Mouse (Mus musculus): ENCODE measurements around the gene Trp53rkb.
"Not testable (repeated sequence)": the region's sequence is repeated elsewhere in the genome, so short reads cannot be mapped to it uniquely, and the experiment has no call there.

The Trp53rkb gene

GRCm38 (mm10) chr2:166792355-166792754 lies at the start of gene Trp53rkb:
TSS of gene Trp53rkb (plus strand) at chr2:166792531.
- peak; percentile 46 for DNase-seq (ENCODE audit: low read depth)

DNA sequence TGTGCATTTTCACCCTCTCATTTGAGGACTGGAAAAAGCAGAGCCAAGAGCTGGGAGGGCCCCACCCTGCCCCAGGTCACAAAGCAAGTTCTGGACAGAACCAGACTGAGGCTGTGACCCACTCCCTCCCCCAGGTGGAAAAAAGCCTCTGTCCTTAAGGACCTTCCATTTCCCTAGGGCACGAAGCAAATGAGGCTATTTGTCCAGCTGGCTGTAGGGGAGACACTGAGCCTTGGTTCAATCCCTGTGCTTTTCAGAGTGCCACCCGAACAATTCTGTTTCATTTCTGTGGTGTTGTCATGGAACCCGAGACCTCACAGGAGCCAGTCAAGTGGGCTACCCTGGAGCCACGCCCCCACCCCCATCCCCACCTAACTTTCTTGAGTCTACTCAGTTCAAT lies 48.8 kb upstream of the Trp53rkb start:
- no peak for DNase-seq (ENCODE audit: low read depth)

DNA sequence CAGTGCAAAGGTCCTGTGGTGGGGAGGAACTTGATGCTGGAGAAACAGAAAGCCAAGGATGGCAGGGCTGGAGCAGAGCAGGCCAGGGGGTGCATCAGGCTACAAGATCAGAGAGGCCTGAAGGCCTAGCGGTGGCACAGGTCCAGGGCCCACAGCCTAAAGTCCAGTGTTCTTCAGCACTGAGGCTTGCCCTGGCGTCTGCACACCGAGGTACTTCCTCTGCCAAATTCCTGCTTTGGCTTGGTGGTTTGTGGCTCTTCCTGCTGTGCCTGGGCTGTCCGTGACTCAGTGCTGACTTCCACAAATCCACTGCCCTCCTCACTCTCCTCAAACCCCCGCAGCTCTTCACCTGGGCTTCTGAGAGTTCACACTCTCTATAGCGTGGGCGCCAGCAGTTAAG lies 47.9 kb upstream of the Trp53rkb start:
- DNase-seq (ENCODE audit: low read depth), result no peak

GRCm38 (mm10) chr2:166745849-166746248 lies 46.5 kb upstream of the Trp53rkb start:
- peak; percentile 43 for DNase-seq (ENCODE audit: low read depth)

DNA sequence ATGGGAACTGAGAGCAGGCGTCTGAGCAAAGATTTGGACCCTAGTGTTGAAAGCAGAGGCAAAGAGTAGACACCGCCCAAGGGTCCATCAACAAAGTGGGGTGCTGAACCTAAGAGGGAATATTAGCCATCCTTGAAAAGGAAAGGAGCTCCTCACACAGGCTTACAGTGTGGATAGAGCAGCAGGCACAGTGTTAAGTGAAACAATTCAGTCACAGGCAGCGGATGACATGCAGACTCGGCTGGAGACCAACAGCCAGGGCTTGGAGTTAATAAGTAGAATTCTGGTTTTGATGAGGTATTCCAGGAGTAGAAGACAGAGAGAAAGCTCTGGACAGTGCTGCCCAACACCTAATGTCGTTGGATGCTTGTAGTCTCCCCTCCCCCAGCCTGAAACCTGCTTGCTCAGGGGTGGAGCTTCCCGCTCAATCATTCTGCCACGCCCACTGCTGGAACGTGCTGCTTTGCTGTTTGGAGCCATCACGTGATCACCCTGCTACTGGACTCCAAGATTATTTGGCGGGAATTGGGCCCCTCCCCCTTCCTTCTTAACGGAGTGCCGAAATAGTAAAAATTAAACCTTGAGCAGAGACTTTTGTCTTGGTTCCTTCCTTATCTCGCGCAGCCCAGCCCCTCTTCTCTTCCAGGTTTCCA lies 45.9 kb upstream of the Trp53rkb start:
- not testable (repeated sequence) for DNase-seq (ENCODE audit: low read depth)

DNA sequence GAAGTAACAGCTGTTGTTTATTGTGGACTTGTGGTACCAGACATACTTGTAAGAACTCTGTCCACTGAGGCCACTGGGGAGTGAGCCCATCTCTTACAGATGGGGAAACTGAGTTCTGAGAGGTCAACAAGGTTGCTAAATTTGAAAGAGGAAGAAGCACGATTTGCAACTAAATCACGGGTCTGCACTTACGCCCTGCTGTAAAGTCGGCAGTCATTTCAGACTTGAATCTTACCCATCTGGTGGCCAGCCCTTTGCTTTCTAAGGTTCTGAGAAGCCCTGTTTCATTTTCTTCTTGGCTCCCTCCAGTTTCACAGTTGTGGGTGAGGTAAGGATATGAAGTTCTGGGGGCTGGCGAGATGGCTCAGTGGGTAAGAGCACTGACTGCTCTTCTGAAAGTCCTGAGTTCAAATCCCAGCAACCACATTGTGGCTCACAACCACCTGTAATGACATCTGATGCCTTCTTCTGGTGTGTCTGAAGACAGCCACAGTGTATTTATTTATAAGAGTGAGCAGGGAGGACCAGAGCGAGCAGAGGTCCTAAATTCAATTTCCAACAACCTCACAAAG lies 41.6 kb upstream of the Trp53rkb start:
- no peak for DNase-seq (ENCODE audit: low read depth)

GRCm38 (mm10) chr2:166754194-166754593 lies 38.1 kb upstream of the Trp53rkb start:
- peak; percentile 67 for DNase-seq (ENCODE audit: low read depth)

- DNase-seq (ENCODE audit: low read depth), result peak; percentile 63
Observed at GRCm38 (mm10) chr2:166754760-166755159, 37.6 kb upstream of the Trp53rkb start.

GRCm38 (mm10) chr2:166757969-166758368 lies 34.4 kb upstream of the Trp53rkb start:
- peak; percentile 61 for DNase-seq (ENCODE audit: low read depth)

GRCm38 (mm10) chr2:166764051-166764450 lies 28.3 kb upstream of the Trp53rkb start:
- no peak for DNase-seq (ENCODE audit: low read depth)

DNA sequence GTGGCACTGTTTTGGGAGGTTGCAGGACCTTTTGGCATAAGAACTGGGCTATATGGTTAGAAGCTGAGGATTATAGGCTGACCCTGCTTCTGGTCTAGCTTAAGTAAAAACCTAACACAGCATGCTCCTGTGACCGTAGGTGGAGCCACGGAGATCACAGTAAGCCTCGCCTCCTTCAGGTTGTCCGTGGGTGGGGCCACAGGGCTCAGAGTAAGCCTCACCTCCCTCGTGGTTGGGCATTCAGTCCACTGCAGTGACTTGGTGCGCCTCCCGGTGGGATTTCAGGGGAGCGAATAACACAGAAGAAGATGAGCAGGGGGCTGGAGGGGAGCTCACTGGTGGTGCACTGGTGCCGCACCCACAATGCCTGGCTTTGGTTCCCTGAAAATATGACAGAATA lies 24.7 kb upstream of the Trp53rkb start:
- DNase-seq (ENCODE audit: low read depth), result no peak

DNA sequence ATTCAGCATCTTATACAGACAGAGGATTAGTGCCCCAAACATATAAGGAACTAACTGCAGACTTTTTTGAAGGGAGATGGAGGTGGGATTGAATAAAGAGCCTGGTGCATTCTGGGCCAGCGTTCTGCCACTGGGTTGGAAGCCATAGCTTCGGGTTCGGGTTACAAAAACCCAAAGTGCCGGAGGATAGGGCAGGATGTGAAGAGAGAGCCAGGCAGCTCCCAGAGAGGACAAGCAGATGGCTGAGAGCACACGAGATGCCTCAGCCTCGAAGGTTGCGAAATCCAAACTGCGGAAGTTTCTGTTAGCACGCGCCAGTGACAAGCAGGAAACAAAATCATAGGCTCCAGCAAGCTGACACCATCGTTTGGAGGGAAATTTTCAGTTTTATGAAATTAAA lies 20.9 kb upstream of the Trp53rkb start:
- peak; percentile 49 for DNase-seq (ENCODE audit: low read depth)

DNA sequence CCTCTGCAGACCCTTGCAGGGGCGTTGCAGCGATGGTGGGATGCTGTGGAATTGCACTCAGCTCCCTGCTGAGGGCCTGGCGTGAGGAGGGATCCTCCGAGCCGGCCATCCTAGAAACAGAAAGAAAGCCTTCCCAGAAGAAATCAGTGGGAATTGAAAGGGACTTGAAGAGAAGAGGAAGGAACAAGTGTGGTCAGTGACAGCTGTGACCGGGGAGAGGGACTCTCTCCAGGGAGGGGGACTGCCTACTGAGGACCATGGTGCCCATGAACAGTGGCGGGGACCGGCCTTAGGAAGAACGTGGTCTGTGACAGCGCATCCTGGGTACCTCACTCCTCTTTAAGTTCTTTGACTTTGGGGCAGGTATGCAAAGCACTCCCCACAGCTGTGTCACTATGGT lies 18.7 kb upstream of the Trp53rkb start:
- DNase-seq (ENCODE audit: low read depth), result no peak

- no peak for DNase-seq (ENCODE audit: low read depth)
Observed at GRCm38 (mm10) chr2:166774275-166774674, 18.1 kb upstream of the Trp53rkb start.

GRCm38 (mm10) chr2:166775357-166775893 lies 16.9 kb upstream of the Trp53rkb start:
- DNase-seq (ENCODE audit: low read depth), result peak; percentile 64

DNA sequence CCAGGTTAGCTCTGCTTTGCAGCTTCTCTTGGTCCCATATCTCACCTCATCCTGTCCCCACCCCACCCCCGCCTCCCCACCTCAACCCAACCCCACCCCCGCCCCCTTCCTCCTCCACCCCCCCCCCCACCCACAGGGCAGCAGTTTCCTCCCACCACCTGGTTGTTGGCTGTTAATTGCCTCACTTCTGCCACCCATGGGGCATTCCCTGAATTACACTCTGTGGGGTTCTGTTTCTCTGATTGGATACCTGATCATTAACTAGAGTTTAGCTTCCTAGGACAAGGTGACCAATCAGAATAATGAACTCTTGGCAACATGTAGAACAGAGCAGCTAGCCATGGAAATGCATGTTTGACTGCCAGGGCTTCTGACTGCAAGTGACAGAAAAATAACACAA lies 16.1 kb upstream of the Trp53rkb start:
- peak; percentile 90 for DNase-seq (ENCODE audit: low read depth)

GRCm38 (mm10) chr2:166779956-166780355 lies 12.4 kb upstream of the Trp53rkb start:
- no peak for DNase-seq (ENCODE audit: low read depth)

GRCm38 (mm10) chr2:166780980-166781578 lies 11.3 kb upstream of the Trp53rkb start:
- DNase-seq (ENCODE audit: low read depth), result peak; percentile 91

- peak; percentile 53 for DNase-seq (ENCODE audit: low read depth)
Observed at GRCm38 (mm10) chr2:166784376-166784775, 8.0 kb upstream of the Trp53rkb start.

- peak; percentile 93 for DNase-seq (ENCODE audit: low read depth)
Observed at GRCm38 (mm10) chr2:166786353-166787004, 5.9 kb upstream of the Trp53rkb start.

DNA sequence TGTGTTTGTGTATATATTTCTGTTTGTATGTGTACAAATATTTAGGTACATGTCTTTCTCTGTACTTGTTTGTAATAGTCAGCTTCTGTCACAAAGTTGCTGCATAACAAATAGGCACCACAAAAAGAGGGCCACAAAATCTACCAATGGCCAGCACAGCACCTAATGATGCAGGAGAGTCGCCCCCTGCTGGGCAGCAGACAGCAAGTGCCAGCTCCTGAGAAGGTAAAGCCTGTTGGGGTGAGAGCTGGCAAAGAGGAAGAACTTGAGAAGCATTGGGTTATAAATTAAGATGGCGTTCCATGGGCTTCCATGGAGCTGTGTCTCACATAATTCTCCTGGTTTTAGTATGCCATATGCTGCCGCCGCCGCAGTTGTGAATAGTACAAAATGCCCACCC lies 593 bp upstream of the Trp53rkb start:
- DNase-seq (ENCODE audit: low read depth), result peak; percentile 71

DNA sequence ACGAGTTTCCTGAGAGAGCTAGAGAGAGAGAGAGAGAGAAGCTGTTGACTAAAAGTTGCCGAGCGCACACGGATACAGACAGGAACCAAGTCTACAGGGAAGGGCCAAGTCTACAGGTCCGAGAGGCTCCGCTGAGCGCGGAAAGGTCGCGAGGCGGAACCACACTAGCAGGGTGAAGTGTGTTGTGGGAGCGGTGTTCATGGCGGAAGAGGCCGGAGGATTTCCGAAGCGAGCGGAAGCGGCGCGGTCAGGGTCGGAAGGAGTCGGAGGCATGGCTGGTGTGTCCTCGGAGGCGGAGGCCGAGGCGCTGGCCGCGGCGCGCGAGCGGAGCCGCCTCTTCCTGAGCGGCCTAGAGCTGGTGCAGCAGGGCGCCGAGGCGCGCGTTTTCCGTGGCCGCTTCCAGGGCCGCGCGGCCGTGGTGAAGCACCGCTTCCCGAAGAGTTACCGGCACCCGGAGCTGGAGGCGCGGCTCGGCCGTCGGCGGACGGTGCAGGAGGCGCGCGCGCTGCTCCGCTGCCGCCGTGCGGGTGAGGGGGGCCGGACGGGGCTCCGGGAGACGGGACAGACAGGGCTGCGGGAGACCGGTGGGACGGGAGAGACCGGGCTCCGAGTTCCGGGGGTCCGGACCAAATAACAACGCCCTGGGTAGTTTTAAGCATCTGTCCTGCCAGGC lies 1.3 kb downstream of the Trp53rkb start:
- DNase-seq (ENCODE audit: low read depth), result peak; percentile 85

Measured in induced T-regulatory cell, adult 2 months (primary cell).